Mouse (Mus musculus): Measurements from ENCODE around the gene Cat.

Gene Cat

GRCm38 (mm10) chr2:103477456-103477855, 7.5 kb downstream of the Cat start:
- no peak for DNase-seq (ENCODE audit: low read depth, low spot score)

GRCm38 (mm10) chr2:103476657-103477056, 8.3 kb downstream of the Cat start:
- DNase-seq (ENCODE audit: low read depth, low spot score), result no peak

- DNase-seq (ENCODE audit: low read depth, low spot score), result no peak
Measured at GRCm38 (mm10) chr2:103476180-103476579, 8.8 kb downstream of the Cat start.

- DNase-seq (ENCODE audit: low read depth, low spot score), result no peak
Measured at GRCm38 (mm10) chr2:103473362-103473761, 11.6 kb downstream of the Cat start.

GRCm38 (mm10) chr2:103466984-103467588, 17.9 kb downstream of the Cat start:
- no peak for DNase-seq (ENCODE audit: low read depth, low spot score)

- DNase-seq (ENCODE audit: low read depth, low spot score), result no peak
Measured at GRCm38 (mm10) chr2:103466272-103466671, 18.7 kb downstream of the Cat start.

- DNase-seq (ENCODE audit: low read depth, low spot score), result no peak
Measured at GRCm38 (mm10) chr2:103465429-103465828, 19.5 kb downstream of the Cat start.

GRCm38 (mm10) chr2:103464524-103464923, 20.4 kb downstream of the Cat start:
- no peak for DNase-seq (ENCODE audit: low read depth, low spot score)

GRCm38 (mm10) chr2:103462746-103463145, 22.2 kb downstream of the Cat start:
- DNase-seq (ENCODE audit: low read depth, low spot score), result no peak

GRCm38 (mm10) chr2:103461743-103462142, 23.2 kb downstream of the Cat start:
- DNase-seq (ENCODE audit: low read depth, low spot score), result no peak

GRCm38 (mm10) chr2:103461210-103461609, 23.8 kb downstream of the Cat start:
- DNase-seq (ENCODE audit: low read depth, low spot score), result peak; percentile 17

- no peak for DNase-seq (ENCODE audit: low read depth, low spot score)
Measured at GRCm38 (mm10) chr2:103459069-103459468, 25.9 kb downstream of the Cat start.

GRCm38 (mm10) chr2:103457628-103458027, 27.3 kb downstream of the Cat start:
- DNase-seq (ENCODE audit: low read depth, low spot score), result no peak

- DNase-seq (ENCODE audit: low read depth, low spot score), result no peak
Measured at GRCm38 (mm10) chr2:103457048-103457447, 27.9 kb downstream of the Cat start.

- DNase-seq (ENCODE audit: low read depth, low spot score), result peak; percentile 50
Measured at GRCm38 (mm10) chr2:103456646-103457045, 28.3 kb downstream of the Cat start.

GRCm38 (mm10) chr2:103455748-103456147, 29.2 kb downstream of the Cat start:
- no peak for DNase-seq (ENCODE audit: low read depth, low spot score)

GRCm38 (mm10) chr2:103452550-103452949, 32.4 kb downstream of the Cat start:
- no peak for DNase-seq (ENCODE audit: low read depth, low spot score)

- no peak for DNase-seq (ENCODE audit: low read depth, low spot score)
Measured at GRCm38 (mm10) chr2:103450267-103450666, 34.7 kb downstream of the Cat start.

- DNase-seq (ENCODE audit: low read depth, low spot score), result no peak
Measured at GRCm38 (mm10) chr2:103449813-103450212, 35.1 kb downstream of the Cat start.

GRCm38 (mm10) chr2:103448947-103449560, 35.9 kb downstream of the Cat start:
- DNase-seq (ENCODE audit: low read depth, low spot score), result no peak

- DNase-seq (ENCODE audit: low read depth, low spot score), result no peak
Measured at GRCm38 (mm10) chr2:103446326-103446725, 38.6 kb downstream of the Cat start.

- DNase-seq (ENCODE audit: low read depth, low spot score), result peak; percentile 15
Measured at GRCm38 (mm10) chr2:103445776-103446175, 39.2 kb downstream of the Cat start.

- DNase-seq (ENCODE audit: low read depth, low spot score), result peak; percentile 22
Measured at GRCm38 (mm10) chr2:103439710-103440109, 45.2 kb downstream of the Cat start.
